Mouse (Mus musculus) effector memory CD4-positive, alpha-beta T cell, adult 7 months (primary cell): ENCODE data around the gene Tmem135. TPM values are rescaled to one million over a fixed set of nuclear protein-coding genes. Genes with fewer than 3 reads are reported as not detected.

Experiments used
- polyA plus RNA-seq: library from polyadenylated mRNA; unstranded; fragments of 100-300 nt; shearing (Covaris generic); gene quantifications from one replicate; pipeline ENCODE4 v1.2.1, GENCODE M21; 2017

Tmem135 gene
- polyA plus RNA-seq, result 37.2 TPM

DNA sequence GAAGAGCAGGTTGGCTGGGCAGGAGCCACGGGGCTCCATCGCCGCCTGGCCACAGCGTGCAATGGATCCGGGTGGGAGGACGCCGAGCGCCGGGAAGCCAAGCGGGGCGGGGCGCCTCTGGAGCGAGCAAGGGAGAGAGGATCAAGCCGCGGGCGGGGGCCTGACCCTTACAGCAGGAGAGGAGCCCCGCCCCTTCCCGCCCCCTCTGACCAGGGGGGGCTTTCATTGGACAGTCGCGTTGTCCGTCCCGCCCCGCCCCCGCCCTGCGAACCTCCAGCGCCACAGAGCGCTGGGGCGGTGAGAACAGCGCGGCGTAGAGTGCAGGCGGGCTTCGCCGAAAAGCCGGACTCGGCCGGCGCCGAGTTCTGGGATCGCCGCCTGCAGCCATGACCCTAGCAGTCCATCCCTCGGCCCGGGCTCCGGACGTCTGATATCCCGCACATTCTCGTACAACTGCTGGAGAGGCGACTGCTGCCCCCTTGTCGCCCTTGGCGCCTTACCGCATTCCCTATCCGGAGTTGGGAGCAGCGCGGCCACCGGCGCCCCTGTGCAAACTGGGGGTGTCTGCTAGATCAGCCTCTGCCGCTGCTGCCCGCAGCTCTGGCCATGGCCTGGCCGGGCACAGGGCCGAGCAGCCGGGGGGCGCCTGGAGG lies at the start of gene Tmem135, which contains the start of gene Fzd4:
TSS of gene Tmem135 (minus strand) at position 142 of the 653 bp plus-strand sequence.
TSS of gene Fzd4 (plus strand) at position 275 of the 653 bp plus-strand sequence.

Other genes with a start within 250 kb of the Tmem135 start
- 0.21 TPM for gene Fzd4, start 133 bp upstream of the Tmem135 start, polyA plus RNA-seq
- gene Prss23, start 123.0 kb upstream of the Tmem135 start, polyA plus RNA-seq, result not detected
- gene Me3, start 228.2 kb upstream of the Tmem135 start, polyA plus RNA-seq, result 0.62 TPM